Mouse (Mus musculus): ENCODE measurements around the gene Car9. TPM values are rescaled to one million over a fixed set of nuclear protein-coding genes. Genes with fewer than 3 reads are reported as not detected.

The Car9 gene
- total and polyA plus RNA-seq, 3 experiments: 0.77 to 3.3 TPM; not detected in 1

DNA sequence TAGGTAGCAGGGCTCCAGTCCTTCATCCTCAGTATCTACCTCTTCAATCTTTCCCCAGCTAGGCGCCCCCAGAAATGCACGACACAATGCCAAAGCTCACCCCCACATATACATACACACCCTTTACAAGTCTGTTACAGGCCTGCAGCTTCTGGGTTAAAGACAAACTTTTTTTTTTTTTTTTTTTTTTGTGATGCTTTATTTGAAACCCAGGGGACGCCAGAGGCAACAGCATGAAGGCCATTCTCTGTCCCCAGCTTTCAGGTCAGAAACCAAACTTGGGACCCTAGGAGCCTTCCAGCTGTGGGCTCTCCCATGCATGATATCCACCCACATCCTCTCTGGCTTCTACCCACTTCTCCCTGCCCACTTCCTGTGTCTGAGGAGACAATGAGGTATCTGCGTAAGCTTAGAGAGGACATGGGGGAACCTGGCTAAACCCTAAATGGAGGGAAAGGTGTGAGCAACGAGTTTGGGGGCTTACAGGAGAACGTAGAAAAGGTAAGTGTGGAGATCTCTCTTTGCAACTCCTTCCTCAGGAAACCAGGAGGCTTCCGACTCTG, 24.8 kb upstream of the Car9 start (continued):
- TF ChIP-seq CTCF (IDR thresholded peaks at IDR 0.05 in 2 of 3, conservative IDR thresholded peaks at IDR 0.05 in 1 of 3; ENCODE audit: control insufficient read depth in 1 of 3, insufficient read depth in 1 of 3, low read depth in 2 of 3, low read length in 3 of 3, poor library complexity in 1 of 3, severe bottlenecking in 1 of 3): no peak

- Histone ChIP-seq H3K27me3 (ENCODE audit: control insufficient read depth in 1 of 2, insufficient read depth in 2 of 2, low read length in 2 of 2) (no peaks in the 10 kb centered on the region), H3K9me3 (replicated peaks; ENCODE audit: insufficient read depth, low read length) (no peaks in the 10 kb centered on the region), H3K79me2 (ENCODE audit: control insufficient read depth, insufficient read depth, low read length, poor library complexity) (no peaks in the 10 kb centered on the region), H3K27ac (ENCODE audit: control insufficient read depth, low read depth, low read length) (no peak overlapping the region), H3K9ac (ENCODE audit: control insufficient read depth, low read depth, low read length, poor library complexity, severe bottlenecking) (no peak overlapping the region), H3K4me3 (ENCODE audit: control insufficient read depth in 1 of 2, insufficient read depth in 1 of 2, low read depth in 2 of 2, low read length in 2 of 2) (no peak overlapping the region), H3K36me3 (ENCODE audit: control insufficient read depth in 1 of 2, insufficient read depth in 2 of 2, low read length in 2 of 2) (peaks cover 0 to 11% of the 10 kb centered on the region in 2 experiments; a peak in 2 of 4 replicates), H3K4me1 (ENCODE audit: control insufficient read depth in 1 of 2, insufficient read depth in 2 of 2, low read length in 2 of 2) (peaks cover 0 to 17% of the 10 kb centered on the region in 2 experiments; a peak in 2 of 4 replicates)
- DNase-seq (ENCODE audit: low read depth, low spot score): no peak
- TF ChIP-seq NELFE (IDR thresholded peaks at IDR 0.05; ENCODE audit: low read depth, low read length) (no peak), SIN3A (IDR thresholded peaks at IDR 0.05; ENCODE audit: low read length) (no peak), ETS1 (IDR thresholded peaks at IDR 0.05; ENCODE audit: low read depth, low read length) (no peak), MXI1 (IDR thresholded peaks at IDR 0.05; ENCODE audit: low read depth, low read length) (no peak), BHLHE40 (IDR thresholded peaks at IDR 0.05; ENCODE audit: borderline replicate concordance, low read depth, low read length) (no peak), POLR2AphosphoS5 (IDR thresholded peaks at IDR 0.05; ENCODE audit: borderline replicate concordance, low read depth, low read length) (no peak), MAZ (IDR thresholded peaks at IDR 0.05; ENCODE audit: low read depth, low read length) (no peak), MAX (IDR thresholded peaks at IDR 0.05; ENCODE audit: low read length) (no peak), CTCF (IDR thresholded peaks at IDR 0.05 in 2 of 3, conservative IDR thresholded peaks at IDR 0.05 in 1 of 3; ENCODE audit: control insufficient read depth in 1 of 3, insufficient read depth in 1 of 3, low read depth in 2 of 3, low read length in 3 of 3, poor library complexity in 1 of 3, severe bottlenecking in 1 of 3) (no peak), ZNF384 (IDR thresholded peaks at IDR 0.05; ENCODE audit: low read depth, low read length) (no peak)
These were observed 24.2 kb upstream of the Car9 start for GRCm38 (mm10) chr4:43482591-43482990.

GRCm38 (mm10) chr4:43483535-43484091, 23.2 kb upstream of the Car9 start, which contains the start of gene Sit1:
Sit1 (minus strand) TSS chr4:43483734.
- Histone ChIP-seq H3K27me3 (ENCODE audit: control insufficient read depth in 1 of 2, insufficient read depth in 2 of 2, low read length in 2 of 2) (no peaks in the 10 kb centered on the region), H3K27ac (ENCODE audit: control insufficient read depth, low read depth, low read length) (no peak within 1 kb of the TSS), H3K79me2 (ENCODE audit: control insufficient read depth, insufficient read depth, low read length, poor library complexity) (no peaks in the 10 kb centered on the region), H3K4me3 (ENCODE audit: control insufficient read depth in 1 of 2, insufficient read depth in 1 of 2, low read depth in 2 of 2, low read length in 2 of 2) (no peak within 1 kb of the TSS), H3K36me3 (ENCODE audit: control insufficient read depth in 1 of 2, insufficient read depth in 2 of 2, low read length in 2 of 2) (peaks cover 0 to 11% of the 10 kb centered on the region in 2 experiments; a peak in 2 of 4 replicates), H3K9me3 (replicated peaks; ENCODE audit: insufficient read depth, low read length) (no peaks in the 10 kb centered on the region), H3K9ac (ENCODE audit: control insufficient read depth, low read depth, low read length, poor library complexity, severe bottlenecking) (no peak within 1 kb of the TSS), H3K4me1 (ENCODE audit: control insufficient read depth in 1 of 2, insufficient read depth in 2 of 2, low read length in 2 of 2) (peaks cover 0 to 13% of the 10 kb centered on the region in 2 experiments; a peak in 2 of 4 replicates)
- TF ChIP-seq TBP (IDR thresholded peaks at IDR 0.05; ENCODE audit: low read depth, low read length): no peak
- no peak for TF ChIP-seq MXI1 (IDR thresholded peaks at IDR 0.05; ENCODE audit: low read depth, low read length)
- TF ChIP-seq POLR2AphosphoS2 (IDR thresholded peaks at IDR 0.05; ENCODE audit: low read length): no peak
- TF ChIP-seq ELF1 (IDR thresholded peaks at IDR 0.05; ENCODE audit: low read depth, low read length): no peak
- no peak for TF ChIP-seq ZMIZ1 (IDR thresholded peaks at IDR 0.05; ENCODE audit: low read depth, low read length)
- no peak for TF ChIP-seq MYC (IDR thresholded peaks at IDR 0.05; ENCODE audit: low read depth, low read length)
- no peak for TF ChIP-seq USF2 (IDR thresholded peaks at IDR 0.05; ENCODE audit: borderline replicate concordance in 1 of 2, insufficient read depth in 1 of 2, low read depth in 1 of 2, low read length in 2 of 2)
- TF ChIP-seq NELFE (IDR thresholded peaks at IDR 0.05; ENCODE audit: low read depth, low read length): no peak
- TF ChIP-seq MAFK (IDR thresholded peaks at IDR 0.05; ENCODE audit: borderline replicate concordance, low read depth, low read length): no peak
- no peak for TF ChIP-seq GABPA (IDR thresholded peaks at IDR 0.05; ENCODE audit: low read depth, low read length)
- no peak for TF ChIP-seq GATA1 (IDR thresholded peaks at IDR 0.05; ENCODE audit: low read depth, low read length)
- no peak for TF ChIP-seq CHD2 (IDR thresholded peaks at IDR 0.05; ENCODE audit: low read length)
- no peak for TF ChIP-seq BHLHE40 (IDR thresholded peaks at IDR 0.05; ENCODE audit: borderline replicate concordance, low read depth, low read length)
- no peak for TF ChIP-seq CTCF (IDR thresholded peaks at IDR 0.05 in 2 of 3, conservative IDR thresholded peaks at IDR 0.05 in 1 of 3; ENCODE audit: control insufficient read depth in 1 of 3, insufficient read depth in 1 of 3, low read depth in 2 of 3, low read length in 3 of 3, poor library complexity in 1 of 3, severe bottlenecking in 1 of 3)
- TF ChIP-seq TCF12 (IDR thresholded peaks at IDR 0.05; ENCODE audit: low read depth, low read length): no peak
- no peak for TF ChIP-seq RCOR1 (IDR thresholded peaks at IDR 0.05; ENCODE audit: low read depth, low read length)
- TF ChIP-seq MEF2A (IDR thresholded peaks at IDR 0.05; ENCODE audit: extremely low read depth, insufficient replicate concordance, low read depth, low read length, poor library complexity, severe bottlenecking): no peak
- DNase-seq (ENCODE audit: low read depth, low spot score): no peak
